Mouse (Mus musculus) kidney, adult 2 months (tissue): Measurements from ENCODE around the gene Dcaf17.

Experiments used
- CTCF ChIP-seq: fragments of 200-500 bp; conservative IDR thresholded peaks from 2 replicates; pipeline ENCODE4 v1.5.1; 2011; ENCODE audit warnings: low read depth, mild to moderate bottlenecking, control low read depth, low read length, moderate library complexity, mixed read lengths; ENCODE audit not compliant: insufficient read depth, insufficient read length
- POLR2A ChIP-seq: fragments of 200-500 bp; IDR thresholded peaks from one replicate; pipeline ENCODE4 v1.6.1; 2011; ENCODE audit warnings: low read depth, low read length, control low read depth

- no peak for TF ChIP-seq CTCF
- no peak for TF ChIP-seq POLR2A
Measured at GRCm38 (mm10) chr2:71096170-71096569, 41.0 kb downstream of the Dcaf17 start.
